Mouse (Mus musculus): ENCODE data around the gene Capsl. TPM values are rescaled to one million over a fixed set of nuclear protein-coding genes. Genes with fewer than 3 reads are reported as not detected.

Capsl gene
- polyA plus RNA-seq (2016; fragmentation: Nextera tagmentation; extraction: Ambion mirVana) = 1.1 and 1.4 TPM in 2 replicates

- 56% methylated on average over 12 of the region's 12 CpGs for WGBS
- ATAC-seq (ENCODE audit: low FRiP score, low read depth) = no peak
- Histone ChIP-seq H3K4me3 (no peak within 1 kb of the TSS), H3K36me3 (no peaks in the 10 kb centered on the region), H3K4me2 (replicated peaks) (no peak within 1 kb of the TSS), H3K27ac (no peak within 1 kb of the TSS), H3K27me3 (replicated peaks) (no peaks in the 10 kb centered on the region), H3K9me3 (no peaks in the 10 kb centered on the region), H3K9ac (no peak within 1 kb of the TSS), H3K4me1 (no peaks in the 10 kb centered on the region)
Observed at GRCm38 (mm10) chr15:9435534-9436180, at the start of gene Capsl. Capsl (plus strand) TSS chr15:9436028.

DNA sequence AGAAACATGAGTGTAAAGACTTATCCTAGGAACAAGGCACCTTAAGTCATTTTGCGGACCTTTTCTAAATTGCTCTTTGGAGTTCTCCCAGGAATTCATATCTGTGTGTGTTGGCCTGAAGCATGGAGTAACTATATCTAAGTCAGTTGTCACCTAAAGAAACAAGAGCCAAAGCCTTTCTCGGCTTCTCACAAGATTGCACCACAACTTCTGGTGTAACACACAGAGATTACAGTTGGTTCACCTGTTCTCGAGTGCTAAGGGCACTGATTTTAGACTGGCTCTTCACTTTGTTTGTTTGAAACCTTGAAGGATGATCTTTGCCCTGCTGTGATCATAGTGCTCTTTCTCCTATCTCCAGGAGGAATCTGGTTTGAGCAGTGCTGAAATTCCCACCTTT lies 26.4 kb upstream of the Capsl start:
- Histone ChIP-seq H3K4me2 (replicated peaks) (no peak overlapping the region), H3K27me3 (replicated peaks) (no peaks in the 10 kb centered on the region), H3K9me3 (no peaks in the 10 kb centered on the region), H3K27ac (no peak overlapping the region), H3K36me3 (no peaks in the 10 kb centered on the region), H3K9ac (no peak overlapping the region), H3K4me3 (no peak overlapping the region), H3K4me1 (no peaks in the 10 kb centered on the region)
- no peak for ATAC-seq (ENCODE audit: low FRiP score, low read depth)
- WGBS = 89% methylated on average over 3 of the region's 3 CpGs

- no peaks in the 10 kb centered on the region for H3K9me3 ChIP-seq
- ATAC-seq (ENCODE audit: low FRiP score, low read depth) = no peak
Observed at GRCm38 (mm10) chr15:9421163-9421562, 14.7 kb upstream of the Capsl start.

GRCm38 (mm10) chr15:9427849-9428248 lies 8.0 kb upstream of the Capsl start:
- no peaks in the 10 kb centered on the region for H3K36me3 ChIP-seq
- H3K4me1 ChIP-seq = no peaks in the 10 kb centered on the region
- no peak overlapping the region for H3K4me2 ChIP-seq (replicated peaks)
- no peak overlapping the region for H3K27ac ChIP-seq
- no peaks in the 10 kb centered on the region for H3K9me3 ChIP-seq
- ATAC-seq (ENCODE audit: low FRiP score, low read depth) = no peak
- no peak overlapping the region for H3K9ac ChIP-seq
- no peak overlapping the region for H3K4me3 ChIP-seq
- no peaks in the 10 kb centered on the region for H3K27me3 ChIP-seq (replicated peaks)

More at GRCm38 (mm10) chr15:9421163-9421562, 14.7 kb upstream of the Capsl start:
- Histone ChIP-seq H3K9ac (no peak overlapping the region), H3K4me2 (replicated peaks) (no peak overlapping the region), H3K4me3 (no peak overlapping the region), H3K36me3 (no peaks in the 10 kb centered on the region), H3K4me1 (no peaks in the 10 kb centered on the region), H3K27me3 (replicated peaks) (no peaks in the 10 kb centered on the region), H3K27ac (no peak overlapping the region)

GRCm38 (mm10) chr15:9429843-9430242 lies 6.0 kb upstream of the Capsl start:
- Histone ChIP-seq H3K4me2 (replicated peaks) (no peak overlapping the region), H3K4me1 (no peaks in the 10 kb centered on the region), H3K36me3 (no peaks in the 10 kb centered on the region), H3K9ac (no peak overlapping the region), H3K27me3 (replicated peaks) (no peaks in the 10 kb centered on the region), H3K27ac (no peak overlapping the region), H3K9me3 (no peaks in the 10 kb centered on the region), H3K4me3 (no peak overlapping the region)
- 94% methylated on average over 3 of the region's 3 CpGs for WGBS
- ATAC-seq (ENCODE audit: low FRiP score, low read depth) = no peak

DNA sequence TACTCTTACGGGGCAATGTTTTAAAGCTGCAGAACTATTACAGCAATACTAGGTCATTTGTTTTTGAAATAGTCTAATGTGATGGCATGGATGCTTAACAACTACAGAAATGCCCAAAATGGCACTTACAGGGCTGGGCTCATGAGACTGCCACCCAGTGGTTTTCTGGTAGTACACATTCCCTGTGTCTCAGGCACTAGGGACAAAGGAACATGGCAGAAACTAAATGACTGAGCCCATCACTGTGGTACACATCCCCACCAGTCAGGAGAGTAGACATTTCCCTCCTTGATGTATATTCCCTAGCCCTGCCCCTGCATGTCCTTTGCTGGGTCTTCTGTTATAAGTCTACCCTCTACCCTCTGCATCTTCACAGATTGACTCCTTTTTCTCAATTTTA lies 16.2 kb downstream of the Capsl start:
- Histone ChIP-seq H3K9ac (no peak overlapping the region), H3K9me3 (no peaks in the 10 kb centered on the region), H3K4me2 (replicated peaks) (no peak overlapping the region), H3K4me3 (no peak overlapping the region), H3K27ac (no peak overlapping the region), H3K4me1 (no peaks in the 10 kb centered on the region), H3K27me3 (replicated peaks) (no peaks in the 10 kb centered on the region), H3K36me3 (no peaks in the 10 kb centered on the region)
- no peak for ATAC-seq (ENCODE audit: low FRiP score, low read depth)
- 81% methylated on average over 1 of the region's 1 CpGs for WGBS

- no peak overlapping the region for H3K4me3 ChIP-seq
- H3K9ac ChIP-seq = no peak overlapping the region
- no peak for ATAC-seq (ENCODE audit: low FRiP score, low read depth)
- 74% methylated on average over 1 of the region's 1 CpGs for WGBS
- H3K4me1 ChIP-seq = no peaks in the 10 kb centered on the region
- no peak overlapping the region for H3K27ac ChIP-seq
- H3K9me3 ChIP-seq = no peaks in the 10 kb centered on the region
- H3K27me3 ChIP-seq (replicated peaks) = no peaks in the 10 kb centered on the region
- H3K4me2 ChIP-seq (replicated peaks) = no peak overlapping the region
- H3K36me3 ChIP-seq = no peaks in the 10 kb centered on the region
Observed at GRCm38 (mm10) chr15:9452842-9453241, 17.0 kb downstream of the Capsl start.

DNA sequence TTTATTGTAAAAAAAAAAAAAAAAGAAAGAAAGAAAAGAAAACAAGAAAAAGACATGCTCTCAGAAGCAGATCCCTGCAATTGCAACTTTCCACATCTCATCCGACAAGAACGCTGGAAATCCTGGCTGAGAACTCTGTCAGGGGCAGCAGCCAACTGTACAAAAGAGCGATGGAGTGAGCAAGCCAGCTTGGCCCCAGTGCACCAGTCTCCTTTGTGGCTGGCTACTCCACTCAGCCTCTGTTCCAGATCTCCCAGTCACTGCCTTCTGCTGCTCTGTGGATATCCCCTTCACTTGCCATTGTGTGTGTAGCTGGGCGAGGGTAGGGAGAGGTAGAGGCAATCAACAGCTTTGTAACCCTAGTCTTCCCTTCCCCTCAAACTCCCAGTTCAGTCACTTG lies 18.4 kb downstream of the Capsl start:
- Histone ChIP-seq H3K9me3 (no peaks in the 10 kb centered on the region), H3K4me3 (no peak overlapping the region), H3K9ac (no peak overlapping the region), H3K27ac (no peak overlapping the region), H3K27me3 (replicated peaks) (no peaks in the 10 kb centered on the region), H3K4me2 (replicated peaks) (no peak overlapping the region), H3K36me3 (no peaks in the 10 kb centered on the region), H3K4me1 (no peaks in the 10 kb centered on the region)
- no peak for ATAC-seq (ENCODE audit: low FRiP score, low read depth)
- 89% methylated on average over 4 of the region's 4 CpGs for WGBS

DNA sequence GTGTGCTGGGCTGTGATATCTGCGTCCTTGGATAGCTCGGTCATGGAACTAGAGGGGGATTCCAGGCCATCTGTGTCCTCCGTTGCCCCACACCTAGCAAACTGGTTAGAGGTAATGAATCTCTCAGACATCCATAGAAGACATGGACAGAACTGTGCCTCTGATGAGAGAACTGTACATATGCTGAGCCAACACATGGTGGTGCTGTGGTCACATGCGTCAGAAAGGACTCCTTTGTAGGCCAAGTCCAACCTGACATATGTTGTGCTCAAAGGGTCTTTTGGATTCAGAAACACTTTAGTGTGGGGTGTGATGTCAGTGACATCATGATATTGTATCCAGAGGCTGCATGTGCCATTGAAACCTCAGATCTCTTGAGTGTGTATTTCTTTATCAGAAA lies 19.4 kb downstream of the Capsl start:
- no peak overlapping the region for H3K4me3 ChIP-seq
- WGBS = 73% methylated on average over 4 of the region's 4 CpGs

GRCm38 (mm10) chr15:9463521-9464027 lies 27.7 kb downstream of the Capsl start:
- no peak overlapping the region for H3K9ac ChIP-seq
- H3K4me2 ChIP-seq (replicated peaks) = no peak overlapping the region
- H3K4me1 ChIP-seq = no peaks in the 10 kb centered on the region
- H3K27me3 ChIP-seq (replicated peaks) = no peaks in the 10 kb centered on the region
- 75% methylated on average over 7 of the region's 7 CpGs for WGBS
- H3K27ac ChIP-seq = no peak overlapping the region
- no peak for ATAC-seq (ENCODE audit: low FRiP score, low read depth)
- no peaks in the 10 kb centered on the region for H3K36me3 ChIP-seq
- H3K9me3 ChIP-seq = no peaks in the 10 kb centered on the region
- H3K4me3 ChIP-seq = no peak overlapping the region

More for the DNA sequence above, 19.4 kb downstream of the Capsl start:
- Histone ChIP-seq H3K9ac (no peak overlapping the region), H3K36me3 (no peaks in the 10 kb centered on the region), H3K4me1 (no peaks in the 10 kb centered on the region), H3K4me2 (replicated peaks) (no peak overlapping the region), H3K27me3 (replicated peaks) (no peaks in the 10 kb centered on the region), H3K9me3 (no peaks in the 10 kb centered on the region), H3K27ac (no peak overlapping the region)
- ATAC-seq (ENCODE audit: low FRiP score, low read depth) = peak; percentile 91; the same call in 1 of the 2 replicates

DNA sequence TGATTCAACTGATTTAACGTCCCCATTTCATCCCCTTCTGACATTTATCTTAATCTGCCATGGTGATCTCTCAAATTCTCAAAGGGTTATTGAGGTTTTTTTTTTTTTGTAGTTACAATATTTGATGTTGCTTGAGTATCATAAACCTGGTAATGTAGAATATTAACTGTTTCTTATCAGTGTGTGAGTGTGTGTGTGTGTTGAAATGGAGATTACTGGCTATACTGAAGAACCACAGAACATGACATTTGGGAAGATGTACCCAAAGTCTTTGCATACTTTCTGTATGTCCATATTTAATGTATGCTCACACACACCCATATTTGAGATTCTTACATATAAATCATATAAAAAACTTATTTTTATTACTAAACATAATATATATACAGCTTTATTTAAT lies 28.2 kb downstream of the Capsl start:
- no peak for ATAC-seq (ENCODE audit: low FRiP score, low read depth)
- Histone ChIP-seq H3K36me3 (no peaks in the 10 kb centered on the region), H3K4me1 (no peaks in the 10 kb centered on the region), H3K4me2 (replicated peaks) (no peak overlapping the region), H3K27me3 (replicated peaks) (no peaks in the 10 kb centered on the region), H3K9me3 (no peaks in the 10 kb centered on the region), H3K4me3 (no peak overlapping the region), H3K9ac (no peak overlapping the region), H3K27ac (no peak overlapping the region)
- 41% methylated on average over 1 of the region's 1 CpGs for WGBS

DNA sequence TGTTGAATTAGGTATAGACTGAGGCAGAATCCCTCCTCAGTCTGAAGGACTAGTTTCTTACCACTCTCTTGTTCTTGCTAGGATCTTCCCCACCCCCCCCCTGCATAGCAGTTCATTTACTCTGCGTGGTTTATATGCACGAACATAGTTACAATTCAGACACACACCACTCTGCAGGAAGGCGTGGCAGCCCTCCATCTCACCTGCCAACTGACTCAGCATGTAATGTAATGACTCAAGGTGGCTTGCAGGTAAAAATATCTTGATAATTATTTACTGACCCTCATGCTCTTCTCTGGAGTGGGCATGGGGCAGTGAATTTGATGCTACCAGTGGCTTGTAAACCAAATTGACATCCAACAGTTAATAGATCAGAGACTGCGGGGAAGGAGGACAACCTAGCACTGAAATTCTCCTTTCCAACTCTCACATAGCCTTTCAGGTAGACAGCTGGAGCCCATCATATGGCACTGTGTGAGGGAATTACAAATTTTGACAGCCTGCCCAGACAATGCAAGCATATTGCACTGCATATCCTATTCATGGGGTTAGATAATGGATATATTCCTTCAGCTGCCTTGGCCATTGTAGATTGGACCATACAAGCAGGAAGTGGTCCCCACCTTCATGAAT lies 35.3 kb downstream of the Capsl start:
- no peak for ATAC-seq (ENCODE audit: low FRiP score, low read depth)
- Histone ChIP-seq H3K4me1 (no peaks in the 10 kb centered on the region), H3K9ac (no peak overlapping the region), H3K27ac (no peak overlapping the region), H3K4me3 (no peak overlapping the region), H3K4me2 (replicated peaks) (no peak overlapping the region), H3K36me3 (no peaks in the 10 kb centered on the region), H3K9me3 (no peaks in the 10 kb centered on the region), H3K27me3 (replicated peaks) (no peaks in the 10 kb centered on the region)
- WGBS = 89% methylated on average over 4 of the region's 4 CpGs

DNA sequence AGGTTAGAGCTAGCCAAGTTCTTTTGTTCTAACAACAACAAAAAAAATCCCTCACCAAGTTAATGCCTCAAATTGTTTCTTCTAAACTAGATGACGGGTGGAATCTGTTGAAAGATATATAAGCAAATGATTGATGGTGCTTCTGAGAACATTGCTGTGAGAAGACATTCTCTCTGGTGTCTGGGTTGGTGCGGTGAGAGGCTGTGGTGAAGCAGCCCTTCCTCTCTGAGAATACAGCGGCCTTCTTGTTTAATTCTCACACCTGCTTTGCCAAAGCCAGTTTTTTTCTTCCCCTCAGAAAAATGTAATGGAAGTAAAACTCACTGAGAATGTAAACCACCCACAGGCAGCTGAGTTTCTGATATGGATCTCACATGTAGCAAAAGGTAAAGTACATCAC lies 36.3 kb downstream of the Capsl start:
- WGBS = 71% methylated on average over 3 of the region's 3 CpGs
- no peak overlapping the region for H3K27ac ChIP-seq
- H3K9me3 ChIP-seq = no peaks in the 10 kb centered on the region
- no peak overlapping the region for H3K9ac ChIP-seq
- H3K4me2 ChIP-seq (replicated peaks) = no peak overlapping the region
- no peaks in the 10 kb centered on the region for H3K4me1 ChIP-seq
- H3K27me3 ChIP-seq (replicated peaks) = no peaks in the 10 kb centered on the region
- no peaks in the 10 kb centered on the region for H3K36me3 ChIP-seq
- ATAC-seq (ENCODE audit: low FRiP score, low read depth) = no peak
- H3K4me3 ChIP-seq = no peak overlapping the region

Data from neural tube, embryonic 12.5 days (tissue).